Mouse (Mus musculus) stomach, embryonic 16.5 days (tissue): ENCODE data around the gene Spon1. TPM values are rescaled to one million over a fixed set of nuclear protein-coding genes. Genes with fewer than 3 reads are reported as not detected.

Experiments
- ATAC-seq: fragments of 200-750 bp; cut with Nextera tagmentation; 2 replicates; pipeline ENCODE4 v1.8.0; 2017; ENCODE audit warnings: moderate number of reproducible peaks, moderate TSS enrichment; ENCODE audit not compliant: insufficient read depth, low FRiP score
- H3K27ac ChIP-seq: fragments of 300-500 bp; sonication (generic); 2 replicates; pipeline ENCODE4 v1.5.1; 2014; ENCODE audit warnings: low read length
- H3K27me3 ChIP-seq: fragments of 300-500 bp; sonication (generic); 2 replicates; pipeline ENCODE4 v1.6.1; 2014; ENCODE audit warnings: low read length, control low read depth, mixed read lengths; ENCODE audit not compliant: control insufficient read depth, insufficient read depth
- H3K36me3 ChIP-seq: fragments of 300-500 bp; sonication (generic); 2 replicates; pipeline ENCODE4 v1.6.1; 2014; ENCODE audit warnings: low read length; ENCODE audit not compliant: control insufficient read depth, insufficient read depth
- H3K4me1 ChIP-seq: fragments of 300-500 bp; sonication (generic); 2 replicates; pipeline ENCODE4 v1.6.1; 2014; ENCODE audit warnings: low read length, control low read depth, mixed read lengths; ENCODE audit not compliant: control insufficient read depth, insufficient read depth
- H3K4me2 ChIP-seq: fragments of 300-500 bp; sonication (generic); 2 replicates; pipeline ENCODE4 v1.6.1; 2014; ENCODE audit warnings: low read depth, low read length, mixed read lengths
- H3K4me3 ChIP-seq: fragments of 300-500 bp; sonication (generic); replicated peaks from 2 replicates; pipeline ENCODE4 v1.5.1; 2014; ENCODE audit warnings: mild to moderate bottlenecking, low read length
- H3K9ac ChIP-seq: fragments of 300-500 bp; sonication (generic); 2 replicates; pipeline ENCODE4 v1.6.1; 2014; ENCODE audit warnings: low read length
- H3K9me3 ChIP-seq: fragments of 300-500 bp; sonication (generic); replicated peaks from 2 replicates; pipeline ENCODE4 v1.6.1; 2016; ENCODE audit warnings: low read length, control low read depth; ENCODE audit not compliant: control insufficient read depth
- WGBS: fragments of 180-500 bp; shearing (Covaris S2); extraction: QIAGEN DNeasy Blood & Tissue Kit; methylation state at CpG from one replicate; pipeline ENCODE4 v1.1.7; 2014; 5-methylcytosine and 5-hydroxymethylcytosine counted together
- polyA plus RNA-seq: library from polyadenylated mRNA; unstranded; fragments of >200 nt; fragmentation: Nextera tagmentation; extraction: Ambion mirVana; gene quantifications from 2 replicates; pipeline ENCODE4 v1.2.1, GENCODE M21; 2015

Spon1 gene
- polyA plus RNA-seq, 1 experiment from 2014 or later = 17.8 TPM

DNA sequence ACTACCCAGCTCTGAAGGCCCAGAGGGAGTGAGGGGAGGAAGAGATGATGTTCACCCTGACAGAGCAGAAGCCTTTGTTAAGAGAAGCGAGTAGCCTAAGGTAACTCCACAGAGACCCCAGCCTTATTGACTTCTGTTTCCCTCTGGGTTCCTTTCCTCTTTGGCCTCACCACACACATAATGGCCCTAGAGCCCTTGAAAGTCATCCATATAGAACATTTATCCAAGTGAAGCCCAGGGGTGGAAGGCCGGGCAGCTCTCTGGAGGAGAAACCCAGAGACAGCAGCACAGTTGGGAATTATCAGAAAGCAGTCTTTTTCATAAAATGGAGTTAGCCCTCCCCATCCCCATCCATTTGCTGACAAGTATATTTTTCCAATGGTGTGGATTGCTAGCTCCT is 75.7 kb downstream of the Spon1 start:
- Histone ChIP-seq H3K36me3 (no peaks in the 10 kb centered on the region), H3K9ac (no peak overlapping the region), H3K4me2 (no peak overlapping the region), H3K4me1 (no peaks in the 10 kb centered on the region), H3K27ac (no peak overlapping the region), H3K9me3 (no peaks in the 10 kb centered on the region), H3K27me3 (no peaks in the 10 kb centered on the region), H3K4me3 (no peak overlapping the region)
- no peak for ATAC-seq
- 81% methylated on average over 2 of the region's 2 CpGs for WGBS

DNA sequence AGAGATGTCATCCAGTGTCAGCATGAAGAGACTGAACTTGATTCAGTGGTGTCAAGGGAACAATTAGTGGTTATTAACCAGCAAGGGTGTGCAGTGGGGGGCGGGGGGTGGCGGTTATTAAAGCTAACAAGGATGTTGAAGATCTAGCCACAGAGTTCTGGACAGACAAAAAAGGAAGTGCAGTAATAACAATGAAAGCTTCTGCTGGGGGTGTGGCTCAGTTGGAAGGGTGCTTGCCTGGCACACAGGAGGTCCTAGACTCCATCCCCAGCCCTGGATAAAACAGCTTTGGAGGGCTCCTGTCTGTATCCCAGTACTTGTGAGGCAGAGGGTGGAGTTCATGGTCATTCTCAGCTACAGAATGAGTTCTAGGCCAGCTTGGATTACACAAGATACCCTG is 77.4 kb downstream of the Spon1 start:
- 81% methylated on average over 2 of the region's 2 CpGs for WGBS
- Histone ChIP-seq H3K4me1 (peaks cover 3% of the 10 kb centered on the region; the same call in 1 of the 2 replicates), H3K27ac (no peak overlapping the region), H3K9ac (no peak overlapping the region), H3K36me3 (no peaks in the 10 kb centered on the region), H3K4me2 (no peak overlapping the region), H3K4me3 (no peak overlapping the region), H3K9me3 (no peaks in the 10 kb centered on the region), H3K27me3 (no peaks in the 10 kb centered on the region)
- ATAC-seq = no peak

DNA sequence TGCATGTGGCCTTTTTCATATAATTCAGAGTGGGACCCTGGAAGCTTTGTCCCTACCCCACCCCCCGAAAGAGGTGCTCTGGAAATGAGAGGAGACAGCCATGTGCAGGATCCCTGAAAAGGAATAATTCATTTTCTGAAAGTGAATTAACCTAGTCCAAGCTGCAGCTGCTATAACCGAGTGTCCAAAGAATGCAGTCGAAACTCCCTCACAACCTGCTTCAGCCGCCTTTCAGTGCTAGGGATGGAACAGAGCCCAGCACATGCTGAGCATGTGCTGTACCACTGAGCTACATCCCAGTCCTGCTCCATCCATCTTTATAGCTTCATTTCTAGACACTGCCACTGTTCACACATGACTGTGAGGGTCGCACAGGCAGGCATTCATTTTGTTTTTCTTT is 79.4 kb downstream of the Spon1 start:
- 58% methylated on average over 5 of the region's 5 CpGs for WGBS

DNA sequence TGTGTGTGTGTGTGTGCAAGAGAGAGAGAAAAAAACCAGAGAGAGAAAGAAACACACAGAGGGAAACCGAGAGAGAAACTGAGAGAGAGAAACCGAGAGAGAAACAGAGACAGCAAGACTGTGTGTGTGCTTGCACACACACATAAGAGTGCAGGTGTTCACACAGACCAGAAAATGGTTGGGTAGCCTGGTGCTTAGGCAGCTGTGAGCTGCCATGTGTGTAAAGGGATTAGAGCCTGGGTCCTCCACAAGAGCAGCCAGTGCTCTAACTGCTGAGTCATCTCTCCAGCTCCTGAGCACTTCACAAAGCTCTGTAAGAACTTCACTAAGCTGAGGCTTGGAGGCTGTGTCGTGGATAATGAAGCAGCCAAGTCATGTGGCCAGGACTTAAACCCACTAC is 80.8 kb downstream of the Spon1 start:
- 46% methylated on average over 3 of the region's 3 CpGs for WGBS

More for the DNA sequence above, 79.4 kb downstream of the Spon1 start:
- no peak for ATAC-seq
- no peaks in the 10 kb centered on the region for H3K27me3 ChIP-seq
- H3K9ac ChIP-seq = no peak overlapping the region
- no peaks in the 10 kb centered on the region for H3K36me3 ChIP-seq
- H3K4me3 ChIP-seq = no peak overlapping the region
- H3K9me3 ChIP-seq = no peaks in the 10 kb centered on the region
- H3K27ac ChIP-seq = no peak overlapping the region
- peaks cover 3% of the 10 kb centered on the region; the same call in 1 of the 2 replicates for H3K4me1 ChIP-seq
- no peak overlapping the region for H3K4me2 ChIP-seq

DNA sequence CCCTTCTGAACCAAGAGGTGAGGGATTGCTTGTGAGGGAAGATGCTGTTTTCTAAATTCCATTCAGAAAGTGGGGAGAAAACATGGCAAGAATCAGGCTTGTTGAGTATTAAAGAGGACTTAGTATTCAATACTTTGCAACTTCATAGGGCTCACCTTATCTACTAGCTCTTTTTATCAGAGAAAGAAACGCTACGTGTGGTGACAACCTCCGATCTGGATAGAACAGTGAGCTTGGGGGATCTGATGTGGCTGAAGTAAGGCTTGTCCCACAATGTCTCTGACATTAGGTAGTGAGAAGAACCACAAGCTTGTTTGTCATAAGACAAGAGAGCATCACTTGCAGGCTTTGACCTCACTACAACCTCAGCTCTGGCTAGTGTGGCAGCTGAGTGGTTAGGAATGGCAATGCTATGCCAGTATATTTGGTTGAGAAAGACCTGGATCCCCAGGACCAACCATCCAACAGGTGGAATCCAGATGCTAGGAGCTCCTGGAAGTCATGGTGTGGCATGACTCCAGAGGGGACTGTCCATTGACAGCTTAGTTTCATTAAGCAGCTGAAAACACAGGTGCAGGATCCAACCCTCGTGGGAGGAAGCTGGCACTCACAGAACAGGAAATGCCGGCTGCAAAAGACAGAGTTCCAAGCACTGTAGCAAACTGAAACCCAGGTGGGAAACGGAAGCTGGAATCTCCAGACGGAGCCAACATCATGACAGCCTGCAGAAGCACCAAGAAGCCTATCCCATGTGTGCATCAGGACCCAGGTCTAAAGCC is 81.4 kb downstream of the Spon1 start:
- Histone ChIP-seq H3K9ac (no peak overlapping the region), H3K27ac (no peak overlapping the region), H3K4me3 (no peak overlapping the region), H3K9me3 (no peaks in the 10 kb centered on the region), H3K27me3 (no peaks in the 10 kb centered on the region), H3K4me2 (no peak overlapping the region), H3K36me3 (no peaks in the 10 kb centered on the region), H3K4me1 (peaks cover 3% of the 10 kb centered on the region; the same call in 1 of the 2 replicates)
- WGBS = 73% methylated on average over 7 of the region's 7 CpGs
- ATAC-seq = no peak

More for the DNA sequence above, 80.8 kb downstream of the Spon1 start:
- Histone ChIP-seq H3K4me2 (no peak overlapping the region), H3K27ac (no peak overlapping the region), H3K4me1 (peaks cover 3% of the 10 kb centered on the region; the same call in 1 of the 2 replicates), H3K9ac (no peak overlapping the region), H3K36me3 (no peaks in the 10 kb centered on the region), H3K4me3 (no peak overlapping the region), H3K27me3 (no peaks in the 10 kb centered on the region), H3K9me3 (no peaks in the 10 kb centered on the region)
- ATAC-seq = no peak

DNA sequence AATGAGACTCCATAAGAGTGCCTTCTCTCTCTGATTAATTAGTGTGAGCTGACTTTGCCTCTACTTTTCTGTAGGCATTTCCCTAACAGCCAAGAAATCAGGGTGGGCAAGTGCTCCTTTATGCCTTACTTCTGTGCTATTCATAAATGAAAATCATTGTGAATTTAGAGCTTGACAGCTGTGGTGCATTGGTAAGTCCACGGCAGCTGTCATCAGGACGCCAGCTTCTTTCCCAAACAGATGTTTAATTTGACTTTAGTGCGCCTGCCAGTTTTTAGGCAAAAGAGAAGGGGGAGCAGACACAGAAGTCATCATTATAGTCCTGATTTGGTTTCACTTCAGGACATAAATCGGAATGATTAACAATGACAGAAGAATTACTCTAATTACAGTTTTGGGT is 84.6 kb downstream of the Spon1 start:
- H3K36me3 ChIP-seq = no peaks in the 10 kb centered on the region

DNA sequence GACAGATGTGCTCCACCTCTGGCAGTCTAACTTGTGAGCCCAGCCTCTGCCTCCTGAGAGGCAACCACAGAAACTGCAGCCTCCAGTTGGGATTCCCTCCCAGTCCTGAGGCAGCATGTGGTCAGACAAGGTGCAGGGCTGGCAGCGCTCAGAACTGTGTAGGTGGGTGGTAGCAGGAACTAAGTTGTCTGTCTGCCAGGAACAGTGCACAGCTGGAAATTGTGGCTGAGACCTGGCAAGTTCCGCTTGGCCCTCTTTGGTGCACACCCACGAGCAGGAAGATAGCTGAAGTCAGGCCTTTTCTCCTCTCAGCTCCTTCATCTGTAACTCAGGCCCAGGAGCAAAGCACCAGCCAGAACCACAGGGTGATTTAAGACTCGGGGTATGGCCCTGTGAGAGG is 89.6 kb downstream of the Spon1 start:
- Histone ChIP-seq H3K4me3 (no peak overlapping the region), H3K4me2 (no peak overlapping the region), H3K36me3 (no peaks in the 10 kb centered on the region), H3K27me3 (no peaks in the 10 kb centered on the region), H3K4me1 (no peaks in the 10 kb centered on the region), H3K27ac (no peak overlapping the region), H3K9me3 (no peaks in the 10 kb centered on the region), H3K9ac (no peak overlapping the region)
- no peak for ATAC-seq
- 86% methylated on average over 4 of the region's 4 CpGs for WGBS

More for the DNA sequence above, 84.6 kb downstream of the Spon1 start:
- H3K27ac ChIP-seq = no peak overlapping the region
- ATAC-seq = no peak
- no peak overlapping the region for H3K4me2 ChIP-seq
- no peaks in the 10 kb centered on the region for H3K27me3 ChIP-seq
- peaks cover 3% of the 10 kb centered on the region; the same call in 1 of the 2 replicates for H3K4me1 ChIP-seq
- no peaks in the 10 kb centered on the region for H3K9me3 ChIP-seq
- H3K9ac ChIP-seq = no peak overlapping the region
- WGBS = 50% methylated on average over 4 of the region's 4 CpGs
- no peak overlapping the region for H3K4me3 ChIP-seq

DNA sequence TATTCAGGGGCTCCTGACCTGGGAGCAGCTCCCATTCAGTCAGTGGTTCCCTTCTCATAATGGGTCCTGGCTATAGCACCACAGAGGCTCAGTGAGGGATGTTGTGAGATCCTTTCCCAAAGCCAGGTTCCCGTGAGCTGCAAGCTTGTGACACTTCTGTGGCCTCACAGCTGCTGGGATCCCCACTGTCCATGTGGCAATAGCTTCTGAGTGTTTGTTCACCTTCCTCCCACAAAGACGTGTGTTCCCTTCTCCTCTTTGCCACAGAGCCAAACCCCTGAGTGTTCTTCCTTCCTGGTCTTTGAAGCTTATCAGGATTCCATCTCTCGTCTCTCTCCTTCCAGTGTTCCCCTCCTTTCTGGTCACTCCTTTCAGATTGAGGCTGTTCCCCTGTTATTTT is 90.3 kb downstream of the Spon1 start:
- Histone ChIP-seq H3K4me2 (no peak overlapping the region), H3K4me3 (no peak overlapping the region), H3K27me3 (no peaks in the 10 kb centered on the region), H3K9me3 (no peaks in the 10 kb centered on the region), H3K36me3 (no peaks in the 10 kb centered on the region), H3K9ac (no peak overlapping the region), H3K27ac (no peak overlapping the region), H3K4me1 (no peaks in the 10 kb centered on the region)
- ATAC-seq = no peak
- WGBS = 49% methylated on average over 3 of the region's 3 CpGs

DNA sequence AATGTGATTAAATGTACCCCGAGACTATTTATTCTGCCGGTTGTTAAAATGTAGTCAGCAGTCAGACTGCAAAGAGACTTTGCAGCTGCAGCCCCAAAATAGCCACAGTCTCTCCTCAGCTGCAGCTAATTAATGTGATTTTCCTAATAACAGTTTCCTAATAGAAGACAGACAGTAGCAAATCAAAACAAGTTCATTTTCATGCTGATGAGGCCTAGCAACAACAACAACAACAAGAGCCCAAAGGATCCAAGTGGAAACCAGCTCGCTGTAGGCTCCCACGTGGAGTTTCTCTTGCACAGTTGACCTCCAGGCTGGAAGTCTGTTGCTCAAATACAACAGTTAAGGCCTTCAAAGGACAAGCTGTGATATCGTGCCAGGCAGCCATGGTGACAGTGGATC is 93.7 kb downstream of the Spon1 start:
- Histone ChIP-seq H3K4me1 (no peaks in the 10 kb centered on the region), H3K9me3 (no peaks in the 10 kb centered on the region), H3K4me2 (no peak overlapping the region), H3K9ac (no peak overlapping the region), H3K36me3 (no peaks in the 10 kb centered on the region), H3K4me3 (no peak overlapping the region), H3K27me3 (no peaks in the 10 kb centered on the region), H3K27ac (no peak overlapping the region)
- 68% methylated on average over 5 of the region's 5 CpGs for WGBS
- no peak for ATAC-seq
